Mouse (Mus musculus): ENCODE measurements around the gene Rtn4. TPM values are rescaled to one million over a fixed set of nuclear protein-coding genes. Genes with fewer than 3 reads are reported as not detected.

Rtn4 gene
- 191 TPM for polyA plus RNA-seq (2015; fragmentation: Illumina TruSeq; extraction: RNeasy Lipid Tissue Mini Kit (QIAGEN cat#74804); ENCODE audit: insufficient read depth, low replicate concordance)

GRCm38 (mm10) chr11:29692683-29693272 is at the start of gene Rtn4:
Rtn4 (plus strand) TSS chr11:29692947.

Other genes with a start within 250 kb of the Rtn4 start
- 40.1 TPM for gene Prorsd1, start 177.9 kb upstream of the Rtn4 start, polyA plus RNA-seq (2015; fragmentation: Illumina TruSeq; extraction: RNeasy Lipid Tissue Mini Kit (QIAGEN cat#74804); ENCODE audit: insufficient read depth, low replicate concordance)
- gene Mtif2, start 166.5 kb upstream of the Rtn4 start, polyA plus RNA-seq (2015; fragmentation: Illumina TruSeq; extraction: RNeasy Lipid Tissue Mini Kit (QIAGEN cat#74804); ENCODE audit: insufficient read depth, low replicate concordance) = 52.8 TPM
- 0.44 TPM for gene Clhc1, start 145.0 kb upstream of the Rtn4 start, polyA plus RNA-seq (2015; fragmentation: Illumina TruSeq; extraction: RNeasy Lipid Tissue Mini Kit (QIAGEN cat#74804); ENCODE audit: insufficient read depth, low replicate concordance)
- gene Rps27a, start 144.8 kb upstream of the Rtn4 start, polyA plus RNA-seq (2015; fragmentation: Illumina TruSeq; extraction: RNeasy Lipid Tissue Mini Kit (QIAGEN cat#74804); ENCODE audit: insufficient read depth, low replicate concordance) = 3,880 TPM
- gene 4931440F15Rik, start 132.7 kb downstream of the Rtn4 start, polyA plus RNA-seq (2015; fragmentation: Illumina TruSeq; extraction: RNeasy Lipid Tissue Mini Kit (QIAGEN cat#74804); ENCODE audit: insufficient read depth, low replicate concordance) = not detected

Measured in spleen, adult 10 weeks (tissue).